Mouse (Mus musculus) right cerebral cortex, adult 2 months (tissue): ENCODE measurements around the gene Gpr179.

Experiments
- DNase-seq, 2 experiments: peaks; one replicate each; pipeline ENCODE4 v3.0.0; 2021 to 2022; ENCODE audit warnings: low spot score in 2 of 2

Gene Gpr179

DNA sequence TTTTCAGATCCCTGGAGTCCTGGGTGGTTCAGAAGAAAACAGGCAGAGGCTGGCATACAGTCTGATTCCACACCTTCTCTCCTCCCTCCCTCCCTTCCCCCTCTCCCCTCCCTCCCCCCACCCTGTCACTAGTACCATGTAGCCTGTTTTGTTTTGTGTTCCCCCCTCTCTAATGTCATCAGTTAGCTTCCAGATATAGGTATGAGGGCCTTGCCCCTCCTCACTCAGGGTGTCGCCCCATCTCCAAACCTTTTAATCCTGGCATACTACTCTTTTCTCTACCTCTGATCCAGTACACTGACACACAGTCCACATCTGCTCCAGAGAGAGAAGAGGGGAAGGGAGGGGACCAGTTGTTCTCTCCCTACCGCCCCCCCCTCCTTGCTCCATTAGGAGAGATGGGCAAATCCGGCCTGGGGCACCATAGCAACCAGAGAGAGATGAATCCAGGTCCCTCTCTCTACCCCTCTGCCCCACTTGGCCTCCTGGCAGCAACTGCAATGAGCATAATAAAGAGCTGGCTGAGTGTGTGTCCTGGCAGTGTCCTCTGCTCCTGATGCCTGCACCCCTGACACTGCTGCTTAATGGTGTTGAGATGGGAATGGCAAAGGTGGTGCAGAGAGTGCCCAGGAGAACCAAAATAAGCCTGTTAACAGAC, at the start of gene Gpr179:
Gpr179 (minus strand) TSS at position 51 of the 658 bp plus-strand sequence.
- DNase-seq, result no peak

- peak; percentile 66 to 80 for DNase-seq
Observed at GRCm38 (mm10) chr11:97401082-97401481, 49.2 kb upstream of the Gpr179 start.

GRCm38 (mm10) chr11:97399958-97400710, 48.3 kb upstream of the Gpr179 start:
- peak; percentile 79 to 86 for DNase-seq

GRCm38 (mm10) chr11:97398506-97398905, 46.6 kb upstream of the Gpr179 start:
- no peak for DNase-seq

DNA sequence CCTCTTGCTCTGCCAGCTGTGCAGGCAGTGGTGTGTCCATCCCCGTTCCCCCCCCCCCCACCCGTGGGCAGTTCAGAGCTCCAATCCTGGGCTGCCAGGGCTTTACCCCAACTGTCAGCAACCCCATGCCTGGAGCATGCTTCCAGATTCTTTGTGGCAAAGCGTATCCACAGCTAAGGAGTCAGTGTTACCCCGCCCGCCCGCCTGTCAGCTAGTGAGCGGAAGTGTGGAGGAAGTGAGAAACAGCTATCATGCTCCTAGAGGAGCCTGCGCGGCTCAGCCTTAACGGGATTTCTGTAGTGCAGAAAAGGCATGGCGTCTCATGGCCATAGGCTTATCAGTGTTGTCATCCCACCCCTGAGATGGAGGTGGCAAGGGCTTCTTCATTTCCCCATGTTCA, 42.3 kb upstream of the Gpr179 start:
- peak; percentile 78 to 85 for DNase-seq

GRCm38 (mm10) chr11:97393658-97394057, 41.8 kb upstream of the Gpr179 start:
- DNase-seq, result peak in 1 of 2 experiments; percentile 69

GRCm38 (mm10) chr11:97389127-97389526, 37.2 kb upstream of the Gpr179 start:
- no peak for DNase-seq

GRCm38 (mm10) chr11:97387811-97388210, 35.9 kb upstream of the Gpr179 start:
- no peak for DNase-seq

- no peak for DNase-seq
Observed at GRCm38 (mm10) chr11:97383764-97384163, 31.9 kb upstream of the Gpr179 start.

DNA sequence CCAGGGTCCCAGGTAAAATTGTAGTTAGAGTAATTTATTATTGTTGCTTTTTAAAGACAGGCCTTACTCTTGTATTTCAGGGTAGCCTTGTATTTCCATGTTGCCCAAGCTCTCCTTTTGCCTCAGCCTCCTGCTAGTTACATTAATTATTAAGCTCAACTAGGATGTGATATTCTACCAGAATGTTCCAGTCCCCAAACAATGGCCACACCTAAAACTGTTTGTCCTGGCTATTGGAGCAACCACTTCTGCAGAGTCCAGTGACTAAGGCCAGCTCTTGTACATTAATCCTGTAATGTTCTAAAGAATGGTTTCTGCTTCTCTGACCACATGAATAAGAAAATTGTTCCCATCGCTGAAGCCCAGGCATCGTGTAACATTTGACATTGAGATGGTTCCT, 31.1 kb upstream of the Gpr179 start:
- DNase-seq, result no peak

DNA sequence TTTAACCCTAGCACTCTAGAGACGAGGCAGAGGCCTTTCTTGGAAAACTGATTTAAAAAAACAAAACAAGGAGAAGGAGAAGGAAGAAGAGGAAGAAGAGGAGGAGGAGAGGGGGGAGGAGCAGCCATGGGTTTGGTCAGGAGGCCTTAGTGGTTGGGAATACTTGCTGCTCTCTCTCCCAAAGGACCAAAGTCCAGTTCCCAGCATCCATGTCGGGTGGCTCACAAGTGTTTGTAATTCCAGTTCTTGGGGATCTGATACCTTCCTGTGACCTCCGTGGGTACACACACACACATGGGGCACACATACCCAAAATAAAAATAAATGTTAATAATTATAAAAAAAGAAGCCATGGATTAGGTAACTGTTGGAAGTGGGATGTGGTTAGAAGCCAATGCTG, 28.2 kb upstream of the Gpr179 start:
- DNase-seq, result no peak

GRCm38 (mm10) chr11:97373402-97373801, 21.5 kb upstream of the Gpr179 start:
- no peak for DNase-seq

GRCm38 (mm10) chr11:97372159-97372864, 20.4 kb upstream of the Gpr179 start:
- no peak for DNase-seq

DNA sequence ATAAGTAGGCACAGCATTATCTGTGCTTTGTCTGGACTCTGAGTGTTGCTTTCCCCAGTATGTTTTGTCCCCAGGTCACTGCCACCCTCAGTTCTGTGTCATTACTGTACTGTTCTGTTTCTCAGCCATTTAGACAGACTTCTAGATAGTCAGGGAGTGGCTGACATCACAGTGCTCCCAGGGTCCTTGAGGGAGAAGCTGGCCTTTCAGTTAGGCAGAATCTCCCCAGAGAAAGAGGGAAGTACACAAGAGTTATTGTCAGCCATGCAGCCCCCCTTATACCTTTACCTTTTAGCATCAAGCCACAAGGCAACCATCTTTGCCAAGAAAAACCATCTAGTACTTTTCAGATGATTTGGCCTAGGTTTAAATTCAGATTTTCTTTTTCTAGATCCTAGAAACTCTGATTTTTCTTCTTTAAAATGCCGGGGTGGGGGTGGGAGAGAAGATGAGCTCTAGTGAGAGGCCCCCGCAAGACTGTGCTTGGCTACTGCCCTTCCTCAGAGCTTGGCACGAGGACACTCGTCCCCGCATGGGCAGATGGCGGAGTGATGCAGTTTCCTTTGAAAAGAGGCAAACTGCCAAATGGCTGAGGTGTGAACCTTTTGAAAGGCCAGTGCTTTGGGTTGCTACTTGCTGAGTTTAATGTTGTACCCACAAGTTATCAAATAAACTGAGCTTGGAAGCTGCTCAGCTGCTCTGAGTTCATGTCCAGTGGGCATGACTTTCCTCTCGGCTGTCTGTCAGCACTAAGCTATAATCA, 18.6 kb upstream of the Gpr179 start:
- peak; percentile 70 to 76 for DNase-seq

- DNase-seq, result no peak
Observed at GRCm38 (mm10) chr11:97368501-97368900, 16.6 kb upstream of the Gpr179 start.

DNA sequence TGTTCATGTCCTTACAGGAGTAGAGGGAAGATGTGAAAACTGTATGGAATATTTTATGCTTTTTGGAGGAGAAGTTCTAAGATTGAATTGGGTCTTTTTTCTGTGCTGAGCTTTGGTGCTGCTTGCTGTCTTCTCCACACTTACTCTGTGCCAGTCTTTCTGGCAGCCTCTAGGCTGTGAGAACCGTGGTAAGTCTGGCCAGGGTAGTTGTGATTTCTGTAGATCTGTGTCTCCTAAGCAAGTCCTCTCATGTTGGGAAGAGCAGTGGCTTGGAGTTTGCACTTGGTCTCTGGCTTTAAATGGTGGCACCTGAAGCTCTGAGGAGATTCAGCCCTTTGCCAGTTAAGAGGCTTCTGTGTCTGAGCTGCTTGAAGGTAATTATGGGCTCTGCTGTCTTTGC, 13.7 kb upstream of the Gpr179 start:
- DNase-seq, result no peak

DNA sequence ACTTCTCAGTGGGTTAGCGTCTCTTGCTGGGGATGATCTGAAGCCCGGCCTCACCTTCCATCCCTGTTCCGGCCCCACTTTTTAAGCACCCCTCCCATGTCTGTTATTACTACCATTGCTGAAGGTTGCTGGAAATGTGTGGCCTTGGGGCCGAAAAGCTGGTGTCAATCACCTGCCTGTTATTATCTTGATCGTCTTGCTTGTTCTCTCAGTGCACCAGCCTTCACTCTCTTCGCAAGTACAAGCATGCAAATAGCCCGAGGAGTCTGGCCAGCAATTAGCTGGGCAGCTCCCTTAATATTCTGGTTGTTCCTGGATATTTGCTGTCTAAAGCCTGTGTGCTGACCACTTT, 11.7 kb upstream of the Gpr179 start:
- DNase-seq, result no peak

DNA sequence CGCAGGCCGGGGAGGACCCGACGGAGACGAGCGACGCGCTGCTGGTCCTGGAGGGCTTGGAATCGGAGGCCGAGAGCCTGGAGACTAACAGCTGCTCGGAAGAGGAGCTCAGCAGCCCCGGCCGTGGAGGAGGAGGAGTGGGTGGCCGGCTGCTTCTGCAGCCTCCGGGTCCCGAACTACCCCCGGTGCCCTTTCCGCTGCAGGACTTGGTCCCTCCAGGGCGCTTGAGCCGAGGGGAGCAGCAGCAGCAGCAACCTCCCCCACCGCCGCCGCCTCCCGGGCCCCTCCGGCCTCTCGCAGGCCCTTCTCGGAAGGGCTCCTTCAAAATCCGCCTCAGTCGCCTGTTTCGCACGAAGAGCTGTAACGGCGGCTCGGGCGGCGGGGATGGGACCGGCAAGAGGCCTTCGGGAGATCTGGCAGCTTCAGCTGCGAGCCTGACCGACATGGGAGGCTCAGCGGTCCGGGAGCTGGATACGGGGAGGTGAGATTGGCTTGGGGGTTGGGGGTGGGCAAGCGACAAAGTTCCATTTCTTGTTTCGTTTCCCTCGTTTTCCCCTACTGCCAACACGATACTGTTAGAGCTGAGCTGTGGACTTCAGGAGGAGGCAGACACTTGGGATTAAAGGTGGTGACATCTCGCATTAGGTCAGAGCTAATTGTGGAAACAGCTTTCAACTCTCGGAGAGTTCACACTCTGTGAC, 11.2 kb upstream of the Gpr179 start:
- no peak for DNase-seq

DNA sequence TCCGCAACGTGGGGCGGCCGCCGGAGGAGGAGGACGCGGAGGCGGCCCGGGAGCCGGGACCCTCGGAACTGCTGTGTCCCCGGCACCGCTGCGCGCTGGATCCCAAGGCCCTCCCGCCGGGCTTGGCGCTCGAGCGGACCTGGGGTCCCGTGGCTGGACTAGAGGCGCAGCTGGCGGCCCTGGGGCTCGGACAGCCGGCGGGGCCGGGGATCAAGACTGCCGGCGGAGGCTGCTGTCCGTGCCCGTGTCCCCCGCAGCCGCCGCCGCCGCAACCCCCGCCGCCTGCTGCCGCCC, 10.7 kb upstream of the Gpr179 start:
- DNase-seq, result peak in 1 of 2 experiments; percentile 29

DNA sequence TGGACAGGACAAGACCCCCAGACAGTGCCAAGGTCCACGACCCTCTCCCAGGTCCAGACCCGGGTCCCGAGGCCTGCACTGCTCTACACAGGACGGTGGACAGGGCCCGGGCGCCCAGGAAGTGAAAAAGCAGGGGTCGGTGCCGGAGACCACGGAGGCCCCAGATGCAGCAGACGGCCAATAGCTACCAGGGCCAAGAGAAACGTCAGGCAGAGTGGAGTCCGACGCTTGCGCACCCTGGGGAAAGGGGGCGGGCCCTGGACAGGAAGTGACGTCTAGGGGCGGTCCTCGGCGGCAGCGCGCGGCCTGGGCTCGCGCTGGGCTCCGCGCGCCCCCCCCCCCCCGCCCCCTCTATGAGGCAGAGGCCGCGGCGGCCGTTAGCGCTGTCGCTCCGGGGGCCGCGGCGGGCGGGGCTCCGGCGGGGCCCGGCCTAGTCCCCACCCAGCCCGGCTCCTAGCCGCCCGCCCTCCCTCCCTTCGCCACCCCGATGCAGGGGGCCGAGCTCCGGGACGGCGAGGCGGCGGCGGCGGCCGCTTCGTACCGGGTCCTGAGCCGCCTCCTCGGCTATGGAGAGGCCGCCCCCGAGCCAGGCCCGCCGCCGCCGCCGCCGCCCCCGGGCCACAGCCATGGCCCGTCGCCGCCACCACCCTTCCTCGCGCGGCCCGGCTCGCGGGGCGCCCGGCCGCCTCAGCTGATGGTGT, 10.2 kb upstream of the Gpr179 start, which contains the start of gene Socs7:
Socs7 (plus strand) TSS at position 604 of the 701 bp plus-strand sequence.
- DNase-seq, result peak; percentile 95

DNA sequence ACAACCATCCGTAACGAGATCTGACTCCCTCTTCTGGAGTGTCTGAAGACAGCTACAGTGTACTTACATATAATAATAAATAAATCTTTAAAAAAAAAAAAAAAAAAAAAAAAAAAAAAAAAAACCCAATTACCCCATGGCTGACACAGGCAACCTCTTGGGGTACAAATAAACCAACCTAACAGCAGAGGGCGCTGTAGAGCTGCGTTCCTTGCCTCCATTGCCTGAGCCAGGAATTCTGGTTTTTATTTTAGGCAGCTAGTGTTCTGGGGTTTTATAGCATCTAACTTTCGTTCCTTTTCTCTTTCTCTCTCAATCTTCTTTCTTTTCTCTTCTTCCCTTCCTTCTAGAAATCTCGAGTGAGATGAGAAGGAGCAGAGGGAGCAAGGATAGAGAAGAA, 5.8 kb upstream of the Gpr179 start:
- DNase-seq, result peak; percentile 82 to 83
